Mouse (Mus musculus): ENCODE measurements around the gene Vps37b. TPM values are rescaled to one million over a fixed set of nuclear protein-coding genes. Genes with fewer than 3 reads are reported as not detected.

Vps37b gene
- polyA plus RNA-seq, 1 experiment from 2014 or later, result 28.8 TPM

DNA sequence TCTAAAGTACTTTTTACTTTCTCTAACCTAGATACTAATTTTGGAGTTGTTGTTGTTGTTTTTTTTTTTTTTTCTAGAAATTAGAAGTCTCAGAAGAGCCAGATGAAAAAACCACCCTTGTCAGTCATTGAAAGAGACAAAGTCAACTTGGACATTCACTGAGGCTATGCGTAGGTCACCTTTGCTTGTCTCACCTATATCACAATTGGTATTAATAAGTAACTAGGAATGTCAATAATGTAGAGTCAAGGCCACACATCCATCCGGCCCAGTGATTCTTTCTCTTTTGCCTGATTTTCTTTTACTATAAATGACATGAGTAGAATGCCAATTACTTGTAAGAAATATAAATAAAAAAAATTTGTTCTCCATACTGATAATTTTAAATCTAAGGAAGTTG lies 65.3 kb downstream of the Vps37b start:
- Histone ChIP-seq H3K9ac (no peak overlapping the region), H3K4me2 (replicated peaks) (no peak overlapping the region), H3K27ac (no peak overlapping the region), H3K27me3 (replicated peaks) (no peaks in the 10 kb centered on the region; the same call in 1 of the 2 replicates), H3K4me1 (replicated peaks) (no peaks in the 10 kb centered on the region), H3K4me3 (replicated peaks) (no peak overlapping the region), H3K36me3 (no peaks in the 10 kb centered on the region), H3K9me3 (no peaks in the 10 kb centered on the region)
- 70% methylated on average over 2 of the region's 2 CpGs for WGBS
- ATAC-seq, result peak; percentile 63

DNA sequence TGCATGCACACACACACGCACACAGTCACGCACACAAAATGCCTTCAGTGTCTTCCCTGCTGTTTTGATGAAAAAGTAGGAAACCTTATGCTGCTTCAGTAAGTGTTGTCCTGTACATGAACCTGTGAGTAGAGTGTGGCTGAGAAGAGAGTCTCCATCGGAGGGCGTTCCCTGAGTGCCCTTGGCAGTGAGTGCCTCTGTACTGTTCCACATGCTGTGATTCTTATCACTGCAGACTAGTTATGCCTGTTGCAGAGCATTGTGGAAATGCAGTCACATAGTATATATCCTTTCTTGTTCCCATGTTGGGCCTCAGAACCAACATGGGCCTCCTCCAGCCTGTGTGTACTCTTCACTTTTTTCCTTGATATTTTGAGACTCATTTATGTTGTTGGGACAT lies 67.9 kb downstream of the Vps37b start:
- H3K4me1 ChIP-seq (replicated peaks), result no peaks in the 10 kb centered on the region
- H3K9me3 ChIP-seq, result no peaks in the 10 kb centered on the region
- no peak overlapping the region for H3K4me3 ChIP-seq (replicated peaks)
- peak; percentile 56; the same call in 1 of the 2 replicates for ATAC-seq
- no peak overlapping the region for H3K27ac ChIP-seq
- no peaks in the 10 kb centered on the region for H3K36me3 ChIP-seq
- H3K4me2 ChIP-seq (replicated peaks), result no peak overlapping the region
- WGBS, result 93% methylated on average over 4 of the region's 4 CpGs
- H3K9ac ChIP-seq, result no peak overlapping the region
- H3K27me3 ChIP-seq (replicated peaks), result no peaks in the 10 kb centered on the region

DNA sequence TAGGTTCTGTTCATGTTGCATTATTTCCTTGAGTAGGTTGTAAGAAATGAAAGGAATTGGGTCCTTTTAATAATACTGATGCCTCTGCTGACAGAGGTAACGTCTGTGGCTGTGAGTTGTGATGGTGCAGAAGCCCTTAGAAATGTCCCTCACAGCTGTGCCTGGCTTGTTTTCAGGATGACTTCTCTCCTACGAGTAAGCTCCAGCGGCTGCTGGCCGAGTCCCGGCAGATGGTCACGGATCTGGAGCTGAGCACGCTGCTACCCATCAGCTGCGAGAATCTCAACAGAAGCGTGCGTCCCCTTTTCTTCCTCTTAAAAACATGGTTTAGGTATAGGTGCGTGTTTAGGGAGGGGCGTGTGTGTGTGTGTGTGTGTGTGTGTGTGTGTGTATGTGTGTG lies 71.0 kb downstream of the Vps37b start:
- Histone ChIP-seq H3K27me3 (replicated peaks) (no peaks in the 10 kb centered on the region), H3K4me1 (replicated peaks) (no peaks in the 10 kb centered on the region), H3K36me3 (no peaks in the 10 kb centered on the region), H3K9me3 (no peaks in the 10 kb centered on the region), H3K9ac (no peak overlapping the region), H3K4me3 (replicated peaks) (no peak overlapping the region), H3K27ac (no peak overlapping the region), H3K4me2 (replicated peaks) (no peak overlapping the region)
- 79% methylated on average over 12 of the region's 12 CpGs for WGBS
- no peak for ATAC-seq

DNA sequence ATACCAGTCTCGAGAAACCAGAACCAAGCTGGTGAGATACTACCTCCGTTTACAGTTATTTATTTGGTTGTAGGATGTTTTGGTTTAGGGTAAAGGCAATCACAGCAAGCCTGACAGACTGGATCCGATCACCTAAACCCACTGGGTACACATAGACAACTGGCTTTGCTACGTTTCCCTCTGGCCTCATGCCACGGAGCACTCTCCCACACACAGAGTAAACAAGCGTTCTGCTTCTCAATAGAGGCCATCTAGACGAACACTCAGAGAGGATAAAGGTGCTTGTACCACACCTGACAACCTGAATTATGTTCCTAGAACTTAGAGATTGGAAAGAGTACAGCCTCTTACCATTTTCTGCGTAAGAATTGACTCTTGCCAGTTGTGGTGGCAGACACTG lies 71.9 kb downstream of the Vps37b start:
- no peaks in the 10 kb centered on the region for H3K9me3 ChIP-seq
- H3K36me3 ChIP-seq, result no peaks in the 10 kb centered on the region
- H3K4me2 ChIP-seq (replicated peaks), result no peak overlapping the region
- no peak overlapping the region for H3K9ac ChIP-seq
- no peak for ATAC-seq
- H3K27ac ChIP-seq, result no peak overlapping the region
- no peaks in the 10 kb centered on the region for H3K4me1 ChIP-seq (replicated peaks)
- H3K4me3 ChIP-seq (replicated peaks), result no peak overlapping the region
- H3K27me3 ChIP-seq (replicated peaks), result no peaks in the 10 kb centered on the region
- 52% methylated on average over 8 of the region's 8 CpGs for WGBS

DNA sequence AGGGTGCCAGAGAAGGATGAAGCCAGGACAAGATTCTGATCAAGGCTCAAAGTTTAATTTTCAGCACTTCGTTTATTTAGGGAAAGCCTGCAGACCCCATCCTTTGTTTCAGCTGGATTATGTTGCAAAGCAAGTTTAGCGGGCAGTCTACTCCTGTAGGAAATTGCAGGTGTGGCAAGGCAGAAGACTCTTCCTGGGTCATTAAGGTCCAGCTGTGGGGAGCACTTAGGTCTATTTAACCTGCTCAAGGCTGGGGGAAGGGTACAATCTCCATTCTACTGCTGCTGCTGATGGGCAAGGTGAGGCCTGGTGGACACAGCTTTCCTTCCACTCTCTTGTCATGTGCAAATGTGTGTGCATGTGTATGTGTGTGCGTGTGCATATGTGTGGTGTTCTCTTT lies 73.1 kb downstream of the Vps37b start:
- H3K4me3 ChIP-seq (replicated peaks), result no peak overlapping the region
- no peak overlapping the region for H3K9ac ChIP-seq
- H3K4me1 ChIP-seq (replicated peaks), result no peaks in the 10 kb centered on the region
- peak; percentile 66; the same call in 1 of the 2 replicates for ATAC-seq
- 60% methylated on average over 3 of the region's 3 CpGs for WGBS
- H3K9me3 ChIP-seq, result no peaks in the 10 kb centered on the region
- no peaks in the 10 kb centered on the region for H3K36me3 ChIP-seq
- no peaks in the 10 kb centered on the region for H3K27me3 ChIP-seq (replicated peaks)
- H3K4me2 ChIP-seq (replicated peaks), result no peak overlapping the region
- H3K27ac ChIP-seq, result no peak overlapping the region

DNA sequence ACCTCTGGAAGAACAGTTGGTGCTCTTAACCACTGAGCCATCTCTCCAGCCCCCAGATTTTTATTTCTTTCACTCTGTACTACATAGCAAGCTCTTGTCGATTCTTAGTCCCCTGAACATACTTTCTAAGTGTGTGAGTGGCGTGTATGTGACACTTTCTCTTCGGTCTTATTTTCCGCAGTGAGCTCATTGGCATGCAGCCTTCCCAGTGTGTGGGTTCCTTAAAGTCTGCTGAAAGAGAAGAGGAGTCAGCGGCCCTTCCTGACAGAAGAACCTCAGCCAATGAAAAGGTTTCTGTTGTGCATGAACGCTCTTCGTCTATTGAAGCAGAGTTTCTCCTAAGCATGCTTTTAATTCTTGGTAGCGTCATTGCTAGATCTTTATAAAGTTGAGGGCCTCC lies 74.9 kb downstream of the Vps37b start:
- Histone ChIP-seq H3K27me3 (replicated peaks) (no peaks in the 10 kb centered on the region), H3K4me2 (replicated peaks) (no peak overlapping the region), H3K9me3 (no peaks in the 10 kb centered on the region), H3K27ac (no peak overlapping the region), H3K36me3 (no peaks in the 10 kb centered on the region), H3K9ac (no peak overlapping the region), H3K4me3 (replicated peaks) (no peak overlapping the region), H3K4me1 (replicated peaks) (no peaks in the 10 kb centered on the region)
- 95% methylated on average over 8 of the region's 8 CpGs for WGBS
- ATAC-seq, result no peak

Other genes with a start within 250 kb of the Vps37b start
- gene Hcar2, start 166.8 kb downstream of the Vps37b start, polyA plus RNA-seq (2015; fragmentation: Nextera tagmentation; extraction: Ambion mirVana), result 0.09 TPM in 1 of 2 replicates, not detected in the other
- gene Hcar1, start 152.2 kb downstream of the Vps37b start, polyA plus RNA-seq (2015; fragmentation: Nextera tagmentation; extraction: Ambion mirVana), result 2.3 and 2.8 TPM in 2 replicates
- gene Denr, start 125.1 kb downstream of the Vps37b start, polyA plus RNA-seq (2015; fragmentation: Nextera tagmentation; extraction: Ambion mirVana), result 117 and 146 TPM in 2 replicates
- gene Gm43518, start 104.9 kb downstream of the Vps37b start, polyA plus RNA-seq (2015; fragmentation: Nextera tagmentation; extraction: Ambion mirVana), result 1.5 and 2.2 TPM in 2 replicates
- 4.7 and 5.1 TPM in 2 replicates for gene Ccdc62, start 101.6 kb downstream of the Vps37b start, polyA plus RNA-seq (2015; fragmentation: Nextera tagmentation; extraction: Ambion mirVana)
- 26.0 and 29.3 TPM in 2 replicates for gene Hip1r, start 58.6 kb downstream of the Vps37b start, polyA plus RNA-seq (2015; fragmentation: Nextera tagmentation; extraction: Ambion mirVana)
- 2.3 and 2.5 TPM in 2 replicates for gene Abcb9, start 63.5 kb upstream of the Vps37b start, polyA plus RNA-seq (2015; fragmentation: Nextera tagmentation; extraction: Ambion mirVana)
- gene Ogfod2, start 80.0 kb upstream of the Vps37b start, polyA plus RNA-seq (2015; fragmentation: Nextera tagmentation; extraction: Ambion mirVana), result 26.3 and 29.2 TPM in 2 replicates
- 90.8 and 95.4 TPM in 2 replicates for gene Arl6ip4, start 83.8 kb upstream of the Vps37b start, polyA plus RNA-seq (2015; fragmentation: Nextera tagmentation; extraction: Ambion mirVana)
- gene Pitpnm2, start 217.5 kb upstream of the Vps37b start, polyA plus RNA-seq (2015; fragmentation: Nextera tagmentation; extraction: Ambion mirVana), result 3.1 and 3.8 TPM in 2 replicates